Mouse (Mus musculus) lung, embryonic 16.5 days (tissue): ENCODE data around the gene Dlgap1. TPM values are rescaled to one million over a fixed set of nuclear protein-coding genes. Genes with fewer than 3 reads are reported as not detected.
A peak's percentile ranks its signal among the peaks of the same experiment; 100 is the strongest.

Source experiments
- ATAC-seq: fragments of 200-750 bp; cut with Nextera tagmentation; 2 replicates; pipeline ENCODE4 v1.8.0; 2017; ENCODE audit warnings: low read depth, mild to moderate bottlenecking, moderate library complexity
- H3K27ac ChIP-seq: fragments of 300-500 bp; sonication (generic); 2 replicates; pipeline ENCODE4 v1.5.1; 2014; ENCODE audit warnings: mild to moderate bottlenecking, control low read depth, low read length
- H3K27me3 ChIP-seq: fragments of 300-500 bp; sonication (generic); 2 replicates; pipeline ENCODE4 v1.6.1; 2014; ENCODE audit warnings: low read depth, low read length, mixed read lengths; ENCODE audit not compliant: control insufficient read depth, insufficient read depth
- H3K36me3 ChIP-seq: fragments of 300-500 bp; sonication (generic); 2 replicates; pipeline ENCODE4 v1.6.1; 2014; ENCODE audit warnings: low read length; ENCODE audit not compliant: control insufficient read depth, insufficient read depth
- H3K4me1 ChIP-seq: fragments of 300-500 bp; sonication (generic); replicated peaks from 2 replicates; pipeline ENCODE4 v1.6.1; 2014; ENCODE audit warnings: low read length, mixed read lengths; ENCODE audit not compliant: control insufficient read depth, insufficient read depth
- H3K4me2 ChIP-seq: fragments of 300-500 bp; sonication (generic); 2 replicates; pipeline ENCODE4 v1.6.1; 2014; ENCODE audit warnings: low read depth, low read length, control low read depth
- H3K4me3 ChIP-seq: fragments of 300-500 bp; sonication (generic); 2 replicates; pipeline ENCODE4 v1.5.1; 2014; ENCODE audit warnings: mild to moderate bottlenecking, low read length, control low read depth
- H3K9ac ChIP-seq: fragments of 300-500 bp; sonication (generic); 2 replicates; pipeline ENCODE4 v1.6.1; 2014; ENCODE audit warnings: low read length, control low read depth
- H3K9me3 ChIP-seq: fragments of 300-500 bp; sonication (generic); 2 replicates; pipeline ENCODE4 v1.6.1; 2016; ENCODE audit warnings: low read length; ENCODE audit not compliant: control insufficient read depth
- WGBS: fragments of 180-500 bp; shearing (Covaris S2); extraction: QIAGEN DNeasy Blood & Tissue Kit; methylation state at CpG from one replicate; pipeline ENCODE4 v1.1.7; 2014; 5-methylcytosine and 5-hydroxymethylcytosine counted together
- polyA plus RNA-seq: library from polyadenylated mRNA; unstranded; fragments of >200 nt; fragmentation: Nextera tagmentation; extraction: Ambion mirVana; gene quantifications from 2 replicates; pipeline ENCODE4 v1.2.1, GENCODE M21; 2015

Gene Dlgap1
- polyA plus RNA-seq, 1 experiment from 2014 or later = 0.70 TPM

DNA sequence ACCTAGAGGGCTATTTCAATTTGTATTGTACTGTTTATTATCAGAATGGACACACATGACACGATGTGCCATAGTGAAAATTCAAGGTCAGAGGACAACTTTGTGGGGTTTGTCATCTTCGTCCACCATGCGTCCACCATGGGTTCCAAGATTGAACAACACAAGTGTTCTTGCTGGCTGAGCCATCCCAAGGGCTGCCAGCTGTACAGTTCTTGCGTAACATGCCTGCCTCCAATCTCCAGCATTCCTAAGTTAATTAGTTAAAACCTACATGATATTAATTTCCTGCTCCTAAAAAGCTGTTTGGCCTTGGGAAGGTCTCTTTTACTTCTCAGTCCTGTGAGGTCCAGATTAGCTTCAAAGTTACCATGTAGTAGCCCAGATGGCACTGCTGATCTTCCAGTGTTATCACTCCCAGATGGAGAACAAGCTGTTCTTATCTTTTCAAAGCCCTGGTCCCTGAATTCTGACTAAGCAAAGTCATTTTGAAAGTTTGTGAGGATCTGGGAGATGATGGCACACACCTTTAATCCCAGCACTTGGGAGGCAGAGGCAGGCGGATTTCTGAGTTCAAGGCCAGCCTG lies 775.8 kb downstream of the Dlgap1 start:
- 84% methylated on average over 5 of the region's 5 CpGs for WGBS
- Histone ChIP-seq H3K36me3 (no peaks in the 10 kb centered on the region), H3K27me3 (no peaks in the 10 kb centered on the region), H3K4me1 (peaks cover 17% of the 10 kb centered on the region), H3K9ac (no peak overlapping the region), H3K4me3 (no peak overlapping the region), H3K9me3 (no peaks in the 10 kb centered on the region), H3K27ac (no peak overlapping the region), H3K4me2 (no peak overlapping the region)
- ATAC-seq = no peak

DNA sequence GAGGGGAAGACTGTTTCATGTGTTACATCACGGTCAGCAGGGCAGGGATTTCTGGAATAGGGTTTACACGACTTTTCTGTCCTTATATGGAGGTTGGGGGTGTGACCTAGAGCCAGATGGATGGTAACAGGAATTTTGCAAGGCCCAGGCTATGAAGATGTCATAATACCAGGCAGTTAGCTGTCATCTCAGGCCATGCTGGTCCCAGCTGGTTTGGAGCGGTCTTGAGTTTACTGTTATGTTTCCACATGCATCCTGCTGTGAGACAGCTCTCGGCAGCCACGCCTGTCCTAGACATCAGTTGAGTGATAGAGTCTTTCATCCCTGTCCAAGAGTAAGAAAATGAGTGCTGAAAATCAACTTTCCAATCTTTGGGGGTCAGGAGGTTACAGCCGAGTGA lies 776.5 kb downstream of the Dlgap1 start:
- H3K4me1 ChIP-seq = peaks cover 17% of the 10 kb centered on the region
- no peaks in the 10 kb centered on the region for H3K9me3 ChIP-seq
- 44% methylated on average over 6 of the region's 6 CpGs for WGBS
- no peaks in the 10 kb centered on the region for H3K27me3 ChIP-seq
- no peak overlapping the region for H3K9ac ChIP-seq
- ATAC-seq = peak; percentile 89
- no peak overlapping the region for H3K4me2 ChIP-seq
- no peak overlapping the region for H3K4me3 ChIP-seq
- H3K36me3 ChIP-seq = no peaks in the 10 kb centered on the region
- H3K27ac ChIP-seq = no peak overlapping the region; the same call in 1 of the 2 replicates

DNA sequence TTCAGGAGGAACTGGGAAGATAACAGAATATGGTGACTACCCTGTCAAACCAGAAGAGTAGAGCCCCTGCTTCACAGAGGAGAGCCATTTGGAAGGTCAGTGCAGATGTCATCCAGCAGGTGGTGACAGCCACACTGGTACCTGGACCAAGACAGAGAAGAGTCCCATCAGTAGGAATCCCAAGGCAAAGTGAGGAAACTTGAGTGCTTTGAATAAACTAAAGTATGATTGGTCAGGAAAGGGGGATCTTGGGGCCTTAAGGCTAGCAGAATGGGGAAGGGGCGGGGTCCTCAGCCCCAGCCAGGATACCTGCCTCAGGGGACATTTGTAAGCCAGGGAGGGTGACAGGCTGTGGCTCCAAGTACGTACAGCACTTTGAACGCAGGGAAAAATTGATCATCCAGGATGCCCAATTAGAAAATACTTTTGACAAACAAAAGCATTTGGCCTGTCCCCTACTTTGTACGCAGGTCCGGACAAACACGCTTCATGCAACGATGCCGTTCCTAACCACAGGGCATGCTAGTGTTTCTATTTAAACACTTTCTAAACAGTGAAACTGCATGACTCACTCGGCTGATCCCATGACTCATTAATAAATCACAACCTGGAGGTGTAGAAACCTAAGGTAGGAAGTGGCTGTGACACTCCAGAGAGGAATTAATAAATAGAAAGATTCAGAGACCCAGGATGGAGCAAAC lies 777.7 kb downstream of the Dlgap1 start:
- Histone ChIP-seq H3K27ac (no peak overlapping the region), H3K4me1 (peaks cover 26% of the 10 kb centered on the region), H3K4me3 (no peak overlapping the region), H3K4me2 (no peak overlapping the region), H3K9me3 (no peaks in the 10 kb centered on the region), H3K36me3 (no peaks in the 10 kb centered on the region), H3K27me3 (no peaks in the 10 kb centered on the region), H3K9ac (no peak overlapping the region)
- ATAC-seq = no peak
- WGBS = 38% methylated on average over 9 of the region's 9 CpGs

DNA sequence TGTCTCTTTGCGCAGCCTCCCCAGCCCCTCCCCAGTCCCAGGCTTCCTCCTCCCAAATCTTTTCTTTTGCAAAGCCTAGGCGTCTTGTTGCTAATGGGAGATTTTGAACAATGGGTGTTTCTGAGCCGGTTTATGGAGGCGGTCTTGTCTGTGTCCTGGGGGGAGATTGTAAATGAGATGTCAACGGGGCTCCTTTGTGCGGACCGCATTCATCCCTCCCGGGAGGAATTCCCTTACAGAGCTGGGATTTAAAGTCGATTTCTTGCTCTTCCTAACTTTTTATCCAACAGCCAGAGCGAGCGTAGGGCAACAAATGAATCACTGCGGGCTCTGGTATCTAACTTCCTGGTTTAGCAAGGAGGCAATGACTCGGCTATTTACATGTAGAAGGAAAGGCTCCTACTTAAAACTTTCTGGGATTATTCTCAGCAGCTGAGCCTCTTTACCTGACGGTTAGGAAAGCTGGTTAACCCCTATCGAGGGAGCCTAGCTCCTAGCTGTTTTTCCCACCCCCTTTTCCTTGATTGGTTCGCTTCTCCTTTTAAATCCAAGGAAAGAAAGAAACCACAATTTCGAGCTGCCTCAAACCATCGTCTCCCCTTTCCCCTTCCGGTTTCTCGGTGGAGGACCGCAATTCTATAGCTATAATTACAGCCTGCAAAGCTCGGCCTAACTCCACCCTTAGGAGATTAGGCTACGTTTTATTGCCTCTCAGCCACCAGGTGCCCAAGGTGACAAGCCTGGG lies 779.0 kb downstream of the Dlgap1 start:
- Histone ChIP-seq H3K27ac (peak overlapping the region; percentile 79), H3K4me1 (peaks cover 32% of the 10 kb centered on the region), H3K9ac (peak overlapping the region; percentile 67), H3K9me3 (no peaks in the 10 kb centered on the region), H3K27me3 (no peaks in the 10 kb centered on the region), H3K4me2 (peak overlapping the region; percentile 71), H3K4me3 (peak overlapping the region; percentile 44), H3K36me3 (no peaks in the 10 kb centered on the region)
- 2% methylated on average over 23 of the region's 23 CpGs for WGBS
- ATAC-seq = no peak

DNA sequence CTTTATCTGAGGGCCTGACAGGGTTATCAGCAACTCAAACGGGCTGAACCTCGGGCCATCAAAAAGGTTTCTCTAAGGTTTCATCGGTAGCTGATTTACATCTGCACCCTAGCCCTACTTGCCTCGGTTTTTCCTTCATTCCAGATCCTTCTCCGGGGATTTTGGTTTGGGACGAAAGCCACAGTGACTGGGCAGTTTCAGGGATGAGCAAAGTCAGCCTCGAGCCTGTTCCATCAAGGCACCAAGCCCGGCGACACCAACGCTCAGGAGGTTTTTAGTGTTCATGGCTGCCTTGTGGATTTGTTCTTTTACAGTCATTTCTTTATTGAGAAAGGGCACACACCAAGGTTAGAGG lies 779.6 kb downstream of the Dlgap1 start:
- no peaks in the 10 kb centered on the region for H3K9me3 ChIP-seq

DNA sequence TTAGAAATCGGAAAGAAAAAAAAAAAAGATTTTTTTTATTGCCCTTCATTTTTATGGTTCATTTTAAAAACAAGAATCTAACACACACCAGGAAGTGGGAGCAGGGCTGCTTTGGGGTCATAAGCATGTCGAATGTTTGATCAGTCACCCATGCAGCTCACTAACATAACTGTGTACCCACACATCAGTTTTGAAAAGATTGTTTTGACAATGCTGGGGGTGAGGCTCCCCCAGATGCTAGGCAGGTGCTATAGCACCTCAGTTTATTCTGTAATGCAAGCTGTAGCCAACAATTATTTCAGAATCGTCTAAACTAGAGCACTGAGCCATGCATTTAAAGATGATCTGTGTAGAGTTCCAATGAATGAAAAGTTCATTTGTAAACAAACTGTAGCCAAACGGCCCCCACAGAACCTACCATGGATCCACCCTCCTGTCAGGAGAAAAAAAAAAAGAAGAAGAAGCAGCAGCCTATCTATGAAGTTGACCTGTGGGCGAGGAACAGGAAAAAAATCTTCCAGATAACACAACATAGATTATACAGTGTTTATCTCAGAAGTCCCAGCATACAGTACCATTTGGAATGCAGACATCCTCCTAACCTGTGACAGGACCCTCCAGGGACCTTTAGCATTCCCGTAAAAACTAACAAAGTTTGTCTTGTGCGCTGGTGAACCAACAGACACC lies 780.2 kb downstream of the Dlgap1 start:
- no peak for ATAC-seq
- Histone ChIP-seq H3K4me1 (peaks cover 40% of the 10 kb centered on the region), H3K27ac (no peak overlapping the region), H3K36me3 (no peaks in the 10 kb centered on the region), H3K4me3 (no peak overlapping the region), H3K9me3 (no peaks in the 10 kb centered on the region), H3K4me2 (no peak overlapping the region), H3K9ac (no peak overlapping the region), H3K27me3 (no peaks in the 10 kb centered on the region)
- WGBS = 55% methylated on average over 7 of the region's 7 CpGs

More for the DNA sequence above, 779.6 kb downstream of the Dlgap1 start:
- Histone ChIP-seq H3K4me1 (peaks cover 35% of the 10 kb centered on the region), H3K9ac (peak overlapping the region; percentile 67), H3K4me3 (peak overlapping the region; percentile 44), H3K27ac (peak overlapping the region; percentile 79), H3K4me2 (peak overlapping the region; percentile 71), H3K27me3 (no peaks in the 10 kb centered on the region), H3K36me3 (no peaks in the 10 kb centered on the region)
- ATAC-seq = no peak
- 29% methylated on average over 10 of the region's 10 CpGs for WGBS

DNA sequence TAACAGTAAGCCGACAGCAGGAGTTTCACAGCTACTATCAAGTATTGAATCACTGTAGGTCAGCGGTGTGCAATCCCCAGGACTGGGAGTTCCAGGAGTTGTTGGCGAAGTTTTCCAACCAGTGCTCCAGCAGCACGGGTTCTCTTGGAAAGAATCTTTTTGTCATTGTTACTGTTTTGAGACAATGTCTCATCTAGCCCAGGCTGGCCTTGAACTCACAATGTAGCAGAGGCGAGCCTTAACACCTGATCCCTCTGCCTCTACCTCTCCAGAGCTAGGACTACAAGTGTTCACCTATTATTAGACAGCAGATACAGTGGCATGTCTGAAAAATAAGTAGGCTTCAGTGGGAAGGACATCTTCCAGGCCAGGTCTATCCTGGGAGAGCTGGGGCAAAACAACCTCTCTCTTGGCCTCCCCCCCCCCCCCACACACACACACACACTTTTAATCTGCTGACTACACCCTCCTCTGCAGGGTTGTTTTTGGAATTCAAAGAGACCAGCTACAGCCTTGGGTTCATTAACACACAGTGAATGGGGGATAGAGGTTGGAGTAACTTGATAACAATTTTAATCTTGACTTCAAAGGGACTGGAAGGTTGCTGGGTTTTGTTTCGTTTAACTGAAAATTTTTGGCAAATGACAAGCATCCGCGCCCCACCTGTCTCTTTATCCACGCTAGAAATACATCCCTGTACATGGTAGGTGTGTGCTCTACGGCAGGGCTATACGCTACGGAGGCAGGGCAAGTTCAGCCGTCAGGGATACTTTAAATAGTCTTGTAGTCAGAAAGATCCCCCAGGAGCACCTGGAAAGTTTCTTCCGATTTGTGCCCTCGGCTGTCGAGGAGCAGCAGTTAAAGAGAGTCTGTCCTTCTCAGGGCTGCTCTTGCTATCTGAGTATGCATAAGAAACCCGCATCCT lies 781.6 kb downstream of the Dlgap1 start:
- Histone ChIP-seq H3K4me2 (peak overlapping the region; percentile 76), H3K4me3 (peak overlapping the region; percentile 55), H3K9ac (peak overlapping the region; percentile 74), H3K36me3 (no peaks in the 10 kb centered on the region), H3K4me1 (peaks cover 48% of the 10 kb centered on the region), H3K27me3 (no peaks in the 10 kb centered on the region), H3K9me3 (no peaks in the 10 kb centered on the region), H3K27ac (peak overlapping the region; percentile 94)
- no peak for ATAC-seq
- WGBS = 40% methylated on average over 17 of the region's 17 CpGs

DNA sequence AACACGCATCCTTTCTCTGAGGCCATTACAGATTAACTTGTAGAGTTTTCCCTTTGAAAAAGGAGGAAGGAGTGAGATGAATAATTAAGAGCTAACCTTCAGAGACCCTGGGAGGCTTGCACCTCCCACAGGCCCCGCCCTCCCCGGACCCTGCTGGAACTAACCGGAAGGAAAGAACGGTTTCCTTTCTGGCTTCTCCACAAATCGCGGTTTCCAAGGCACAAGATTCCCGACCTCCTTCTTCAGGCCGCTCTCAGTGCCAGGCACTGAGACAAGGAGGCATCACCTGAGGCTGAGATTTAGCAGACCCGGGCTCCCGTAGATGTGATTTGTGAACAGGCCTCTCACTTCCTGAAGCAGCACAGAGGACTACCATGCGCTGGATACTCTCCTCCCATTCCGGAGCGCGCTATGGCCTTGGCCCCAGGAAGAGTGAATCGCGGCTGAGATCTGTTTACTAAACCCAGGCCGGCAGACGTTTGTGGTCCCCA lies 782.3 kb downstream of the Dlgap1 start:
- WGBS = 2% methylated on average over 19 of the region's 19 CpGs
- ATAC-seq = peak; percentile 49
- no peaks in the 10 kb centered on the region for H3K9me3 ChIP-seq
- H3K9ac ChIP-seq = peak overlapping the region; percentile 74
- no peaks in the 10 kb centered on the region for H3K27me3 ChIP-seq
- peak overlapping the region; percentile 55 for H3K4me3 ChIP-seq
- peak overlapping the region; percentile 76 for H3K4me2 ChIP-seq
- H3K36me3 ChIP-seq = no peaks in the 10 kb centered on the region
- peaks cover 50% of the 10 kb centered on the region for H3K4me1 ChIP-seq
- H3K27ac ChIP-seq = peak overlapping the region; percentile 94
